Mouse (Mus musculus) frontal cortex, adult (tissue): ENCODE results near the gene Zmat3.
A peak's percentile ranks its signal among the peaks of the same experiment; 100 is the strongest.

Experiments
- ATAC-seq: cut with Nextera tagmentation; 2 replicates; pipeline ENCODE4 v1.9.2; 2017; ENCODE audit warnings: mild to moderate bottlenecking, moderate library complexity, mixed read lengths; ENCODE audit not compliant: low TSS enrichment

Zmat3 gene

GRCm38 (mm10) chr3:32371957-32372356 lies 6.1 kb upstream of the Zmat3 start:
- ATAC-seq = no peak

GRCm38 (mm10) chr3:32367516-32367915 lies 1.7 kb upstream of the Zmat3 start:
- ATAC-seq = no peak

GRCm38 (mm10) chr3:32366246-32366734 lies 476 bp upstream of the Zmat3 start:
- ATAC-seq = peak; percentile 28; the same call in 1 of the 2 replicates

GRCm38 (mm10) chr3:32364841-32365545 lies 821 bp downstream of the Zmat3 start:
- peak; percentile 65 for ATAC-seq

GRCm38 (mm10) chr3:32364195-32364594 lies 1.6 kb downstream of the Zmat3 start:
- no peak for ATAC-seq

GRCm38 (mm10) chr3:32361221-32361620 lies 4.6 kb downstream of the Zmat3 start:
- ATAC-seq = no peak

- ATAC-seq = peak; percentile 77
Observed at GRCm38 (mm10) chr3:32347881-32348280, 17.9 kb downstream of the Zmat3 start.

GRCm38 (mm10) chr3:32345249-32345648 lies 20.6 kb downstream of the Zmat3 start:
- ATAC-seq = no peak

- ATAC-seq = no peak
Observed at GRCm38 (mm10) chr3:32344825-32345224, 21.0 kb downstream of the Zmat3 start.

- 0 out of 2 replicates have a peak, but pooled peaks have one; percentile 7 for ATAC-seq
Observed at GRCm38 (mm10) chr3:32343371-32343770, 22.4 kb downstream of the Zmat3 start.

- ATAC-seq = no peak
Observed at GRCm38 (mm10) chr3:32341434-32341833, 24.4 kb downstream of the Zmat3 start.

GRCm38 (mm10) chr3:32338231-32338630 lies 27.6 kb downstream of the Zmat3 start:
- ATAC-seq = no peak

- no peak for ATAC-seq
Observed at GRCm38 (mm10) chr3:32337770-32338169, 28.0 kb downstream of the Zmat3 start.

- ATAC-seq = peak; percentile 33; the same call in 1 of the 2 replicates
Observed at GRCm38 (mm10) chr3:32334901-32335300, 30.9 kb downstream of the Zmat3 start.

GRCm38 (mm10) chr3:32333456-32334086 lies 32.2 kb downstream of the Zmat3 start:
- ATAC-seq = peak; percentile 80

- ATAC-seq = peak; percentile 13; the same call in 1 of the 2 replicates
Observed at GRCm38 (mm10) chr3:32317901-32318416, 47.9 kb downstream of the Zmat3 start.

- ATAC-seq = peak; percentile 95
Observed at GRCm38 (mm10) chr3:32317165-32317900, 48.5 kb downstream of the Zmat3 start.

GRCm38 (mm10) chr3:32314746-32315145 lies 51.1 kb downstream of the Zmat3 start:
- ATAC-seq = no peak

GRCm38 (mm10) chr3:32304171-32304570 lies 61.6 kb downstream of the Zmat3 start:
- no peak for ATAC-seq

GRCm38 (mm10) chr3:32292001-32292400 lies 73.8 kb downstream of the Zmat3 start:
- ATAC-seq = no peak
